Mouse (Mus musculus) embryonic facial prominence, embryonic 15.5 days (tissue): ENCODE results near the gene Actn1. TPM values are rescaled to one million over a fixed set of nuclear protein-coding genes. Genes with fewer than 3 reads are reported as not detected.

Experiments
- ATAC-seq: fragments of 200-750 bp; cut with Nextera tagmentation; 2 replicates; pipeline ENCODE4 v1.8.0; 2017; ENCODE audit warnings: low read depth, moderate TSS enrichment; ENCODE audit not compliant: insufficient number of reproducible peaks, low FRiP score, low TSS enrichment
- H3K27ac ChIP-seq: fragments of 300-500 bp; sonication (generic); replicated peaks from 2 replicates; pipeline ENCODE4 v1.5.1; 2015; ENCODE audit warnings: mild to moderate bottlenecking, inconsistent platforms
- H3K27me3 ChIP-seq: fragments of 300-500 bp; sonication (generic); 2 replicates; pipeline ENCODE4 v1.6.1; 2015; ENCODE audit warnings: inconsistent platforms
- H3K36me3 ChIP-seq: fragments of 300-500 bp; sonication (generic); 2 replicates; pipeline ENCODE4 v1.6.1; 2015; ENCODE audit warnings: mild to moderate bottlenecking, inconsistent platforms
- H3K4me1 ChIP-seq: fragments of 300-500 bp; sonication (generic); 2 replicates; pipeline ENCODE4 v1.6.1; 2015; ENCODE audit warnings: inconsistent platforms
- H3K4me2 ChIP-seq: fragments of 300-500 bp; sonication (generic); replicated peaks from 2 replicates; pipeline ENCODE4 v1.6.1; 2015; ENCODE audit warnings: mild to moderate bottlenecking, inconsistent platforms
- H3K4me3 ChIP-seq: fragments of 300-500 bp; sonication (generic); replicated peaks from 2 replicates; pipeline ENCODE4 v1.5.1; 2015; ENCODE audit warnings: mild to moderate bottlenecking, inconsistent platforms
- H3K9ac ChIP-seq: fragments of 300-500 bp; sonication (generic); 2 replicates; pipeline ENCODE4 v1.6.1; 2015; ENCODE audit warnings: inconsistent platforms
- H3K9me3 ChIP-seq: fragments of 300-500 bp; sonication (generic); replicated peaks from 2 replicates; pipeline ENCODE4 v1.6.1; 2016; ENCODE audit warnings: inconsistent platforms
- WGBS: fragments of 180-500 bp; shearing (Covaris S2); methylation state at CpG from one replicate; pipeline ENCODE4 v1.1.7; 2015; 5-methylcytosine and 5-hydroxymethylcytosine counted together
- polyA plus RNA-seq: library from polyadenylated mRNA; unstranded; fragments of >200 nt; fragmentation: Nextera tagmentation; extraction: Ambion mirVana; gene quantifications from 2 replicates; pipeline ENCODE4 v1.2.1, GENCODE M21; 2015

The Actn1 gene
- polyA plus RNA-seq, 1 experiment from 2014 or later: 35.6 TPM

GRCm38 (mm10) chr12:80226101-80226500 lies 34.1 kb downstream of the Actn1 start:
- no peaks in the 10 kb centered on the region for H3K27me3 ChIP-seq
- H3K9ac ChIP-seq: no peak overlapping the region
- H3K9me3 ChIP-seq: no peaks in the 10 kb centered on the region
- no peak overlapping the region for H3K27ac ChIP-seq
- no peak for ATAC-seq
- 42% methylated on average over 2 of the region's 2 CpGs for WGBS
- H3K36me3 ChIP-seq: no peaks in the 10 kb centered on the region
- no peak overlapping the region for H3K4me2 ChIP-seq
- H3K4me1 ChIP-seq: peaks cover 81% of the 10 kb centered on the region
- no peak overlapping the region for H3K4me3 ChIP-seq

GRCm38 (mm10) chr12:80224241-80224731 lies 35.9 kb downstream of the Actn1 start:
- Histone ChIP-seq H3K27ac (0 out of 2 replicates have a peak overlapping the region, but pooled peaks have one; percentile 7), H3K4me2 (no peak overlapping the region), H3K4me1 (peaks cover 68% of the 10 kb centered on the region)

GRCm38 (mm10) chr12:80223511-80223910 lies 36.7 kb downstream of the Actn1 start:
- no peaks in the 10 kb centered on the region for H3K27me3 ChIP-seq
- no peak overlapping the region for H3K4me2 ChIP-seq
- no peak overlapping the region for H3K27ac ChIP-seq
- ATAC-seq: no peak
- no peak overlapping the region for H3K9ac ChIP-seq
- H3K36me3 ChIP-seq: no peaks in the 10 kb centered on the region
- 37% methylated on average over 8 of the region's 8 CpGs for WGBS
- H3K9me3 ChIP-seq: no peaks in the 10 kb centered on the region
- H3K4me3 ChIP-seq: no peak overlapping the region
- peaks cover 60% of the 10 kb centered on the region for H3K4me1 ChIP-seq

More at GRCm38 (mm10) chr12:80224241-80224731, 35.9 kb downstream of the Actn1 start:
- WGBS: 48% methylated on average over 8 of the region's 8 CpGs
- ATAC-seq: no peak
- no peaks in the 10 kb centered on the region for H3K9me3 ChIP-seq
- no peak overlapping the region for H3K9ac ChIP-seq
- no peaks in the 10 kb centered on the region for H3K27me3 ChIP-seq
- no peak overlapping the region for H3K4me3 ChIP-seq
- no peaks in the 10 kb centered on the region for H3K36me3 ChIP-seq

GRCm38 (mm10) chr12:80222473-80222872 lies 37.7 kb downstream of the Actn1 start:
- ATAC-seq: no peak
- H3K4me2 ChIP-seq: no peak overlapping the region
- H3K27me3 ChIP-seq: no peaks in the 10 kb centered on the region
- no peak overlapping the region for H3K27ac ChIP-seq
- no peak overlapping the region for H3K9ac ChIP-seq
- no peak overlapping the region for H3K4me3 ChIP-seq
- peaks cover 58% of the 10 kb centered on the region for H3K4me1 ChIP-seq
- H3K36me3 ChIP-seq: no peaks in the 10 kb centered on the region
- H3K9me3 ChIP-seq: no peaks in the 10 kb centered on the region
- WGBS: 79% methylated on average over 3 of the region's 3 CpGs

GRCm38 (mm10) chr12:80220260-80221038 lies 39.7 kb downstream of the Actn1 start:
- 82% methylated on average over 14 of the region's 14 CpGs for WGBS
- Histone ChIP-seq H3K9ac (no peak overlapping the region), H3K4me3 (no peak overlapping the region), H3K4me1 (peaks cover 57% of the 10 kb centered on the region), H3K27me3 (no peaks in the 10 kb centered on the region), H3K4me2 (no peak overlapping the region), H3K27ac (peak overlapping the region; percentile 34; the same call in 1 of the 2 replicates), H3K9me3 (no peaks in the 10 kb centered on the region), H3K36me3 (no peaks in the 10 kb centered on the region)
- no peak for ATAC-seq

- no peak overlapping the region for H3K9ac ChIP-seq
- ATAC-seq: no peak
- H3K4me2 ChIP-seq: no peak overlapping the region
- peaks cover 55% of the 10 kb centered on the region for H3K4me1 ChIP-seq
- 80% methylated on average over 3 of the region's 3 CpGs for WGBS
- no peak overlapping the region for H3K27ac ChIP-seq
- H3K9me3 ChIP-seq: no peaks in the 10 kb centered on the region
- H3K36me3 ChIP-seq: no peaks in the 10 kb centered on the region
- H3K4me3 ChIP-seq: no peak overlapping the region
- H3K27me3 ChIP-seq: no peaks in the 10 kb centered on the region
These were observed 41.4 kb downstream of the Actn1 start for GRCm38 (mm10) chr12:80218784-80219183.

GRCm38 (mm10) chr12:80218045-80218611 lies 42.0 kb downstream of the Actn1 start:
- Histone ChIP-seq H3K4me1 (peaks cover 55% of the 10 kb centered on the region), H3K4me3 (no peak overlapping the region), H3K36me3 (no peaks in the 10 kb centered on the region)

GRCm38 (mm10) chr12:80217049-80217448 lies 43.1 kb downstream of the Actn1 start:
- Histone ChIP-seq H3K4me3 (no peak overlapping the region), H3K27ac (no peak overlapping the region), H3K9me3 (no peaks in the 10 kb centered on the region), H3K36me3 (no peaks in the 10 kb centered on the region), H3K4me1 (peaks cover 55% of the 10 kb centered on the region), H3K27me3 (no peaks in the 10 kb centered on the region), H3K4me2 (no peak overlapping the region), H3K9ac (no peak overlapping the region)
- 56% methylated on average over 3 of the region's 3 CpGs for WGBS
- ATAC-seq: no peak

More at GRCm38 (mm10) chr12:80218045-80218611, 42.0 kb downstream of the Actn1 start:
- no peak overlapping the region for H3K9ac ChIP-seq
- no peaks in the 10 kb centered on the region for H3K9me3 ChIP-seq
- H3K4me2 ChIP-seq: no peak overlapping the region
- no peak overlapping the region for H3K27ac ChIP-seq
- 68% methylated on average over 4 of the region's 4 CpGs for WGBS
- no peaks in the 10 kb centered on the region for H3K27me3 ChIP-seq
- ATAC-seq: no peak

GRCm38 (mm10) chr12:80216258-80216881 lies 43.8 kb downstream of the Actn1 start:
- 64% methylated on average over 6 of the region's 6 CpGs for WGBS
- Histone ChIP-seq H3K9me3 (no peaks in the 10 kb centered on the region), H3K36me3 (no peaks in the 10 kb centered on the region), H3K4me2 (no peak overlapping the region), H3K27me3 (no peaks in the 10 kb centered on the region), H3K4me3 (no peak overlapping the region), H3K9ac (no peak overlapping the region), H3K4me1 (peaks cover 61% of the 10 kb centered on the region), H3K27ac (peak overlapping the region; percentile 55; the same call in 1 of the 2 replicates)
- ATAC-seq: no peak

GRCm38 (mm10) chr12:80213810-80214209 lies 46.4 kb downstream of the Actn1 start:
- Histone ChIP-seq H3K27ac (no peak overlapping the region; the same call in 1 of the 2 replicates), H3K9ac (no peak overlapping the region), H3K4me1 (peaks cover 79% of the 10 kb centered on the region), H3K9me3 (no peaks in the 10 kb centered on the region), H3K27me3 (no peaks in the 10 kb centered on the region), H3K4me3 (no peak overlapping the region), H3K36me3 (no peaks in the 10 kb centered on the region), H3K4me2 (no peak overlapping the region)
- ATAC-seq: no peak
- 58% methylated on average over 8 of the region's 8 CpGs for WGBS

- H3K36me3 ChIP-seq: no peaks in the 10 kb centered on the region
- H3K9me3 ChIP-seq: no peaks in the 10 kb centered on the region
- WGBS: 22% methylated on average over 4 of the region's 4 CpGs
- no peak overlapping the region for H3K4me2 ChIP-seq
- H3K27me3 ChIP-seq: no peaks in the 10 kb centered on the region
- no peak overlapping the region for H3K4me3 ChIP-seq
- H3K4me1 ChIP-seq: peaks cover 82% of the 10 kb centered on the region
- H3K27ac ChIP-seq: no peak overlapping the region; the same call in 1 of the 2 replicates
- no peak overlapping the region for H3K9ac ChIP-seq
- ATAC-seq: no peak
These were observed 46.9 kb downstream of the Actn1 start for GRCm38 (mm10) chr12:80213263-80213662.
